Mouse (Mus musculus) liver, postnatal 0 days (tissue): ENCODE results near the gene Prkaca.

Source experiments
- CTCF ChIP-seq: sonication (generic); IDR thresholded peaks from 2 replicates; pipeline ENCODE4 v1.5.1; 2016; ENCODE audit warnings: antibody characterized with exemption, low read depth
- EP300 ChIP-seq: IDR thresholded peaks from 2 replicates; pipeline ENCODE4 v1.6.1; 2016; ENCODE audit warnings: antibody characterized with exemption, low read depth, mild to moderate bottlenecking

GRCm38 (mm10) chr8:84002957-84003611 is 30.3 kb downstream of the Prkaca start:
- no peak for TF ChIP-seq EP300
- no peak for TF ChIP-seq CTCF
